Mouse (Mus musculus): Measurements from ENCODE around the gene Pi16.

DNA sequence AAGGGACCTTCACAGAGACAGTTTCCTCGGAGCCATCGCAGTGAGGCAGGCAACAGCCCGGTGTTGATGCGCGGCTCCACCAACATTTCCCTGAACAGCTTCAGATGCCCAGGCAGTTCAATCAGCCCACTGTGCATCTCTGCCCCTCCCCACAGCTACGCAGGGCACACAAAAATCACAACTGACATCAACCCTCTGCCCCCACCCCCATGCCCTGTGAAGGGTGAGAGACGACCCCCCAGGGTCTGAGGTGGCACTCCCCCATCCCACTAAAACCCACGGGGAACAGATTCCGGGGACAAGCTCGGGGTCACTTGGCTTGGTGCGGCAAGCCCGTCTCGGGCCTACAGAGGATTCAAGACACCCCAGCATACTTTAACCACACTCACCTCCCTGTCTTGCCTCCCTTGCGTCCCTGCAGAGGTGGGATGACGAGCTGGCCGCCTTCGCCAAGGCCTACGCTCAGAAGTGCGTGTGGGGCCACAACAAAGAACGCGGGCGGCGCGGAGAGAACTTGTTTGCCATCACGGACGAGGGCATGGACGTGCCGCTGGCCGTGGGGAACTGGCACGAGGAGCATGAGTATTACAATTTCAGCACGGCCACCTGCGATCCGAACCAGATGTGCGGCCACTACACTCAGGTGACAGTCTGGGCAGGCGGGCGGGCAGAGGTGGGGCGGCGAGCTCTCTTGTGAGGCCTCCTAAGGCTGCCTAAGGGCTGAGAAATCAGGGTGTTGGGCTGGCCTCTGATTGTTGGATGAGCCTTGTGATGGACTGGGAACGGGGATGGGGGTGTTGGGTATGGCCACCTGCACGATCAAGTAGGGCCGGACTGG lies 4.5 kb downstream of the Pi16 start:
- no peak for TF ChIP-seq CTCF (IDR thresholded peaks at IDR 0.05; ENCODE audit: low read depth)
- TF ChIP-seq EP300 (optimal IDR thresholded peaks at IDR 0.05): no peak
